Mouse (Mus musculus) cerebellum, adult 2 months (tissue): ENCODE measurements around the gene Ttc39b. TPM values are rescaled to one million over a fixed set of nuclear protein-coding genes. Genes with fewer than 3 reads are reported as not detected.

Experiments used
- DNase-seq, 2 experiments: peaks; one replicate each; pipeline ENCODE4 v3.0.0; 2021
- H3K27ac ChIP-seq: fragments of 200-500 bp; 2 replicates; pipeline ENCODE4 v1.5.1; 2012; ENCODE audit warnings: low read length, control low read depth, inconsistent platforms; ENCODE audit not compliant: insufficient read depth
- H3K27me3 ChIP-seq: fragments of 200-500 bp; 2 replicates; pipeline ENCODE4 v1.6.1; 2012; ENCODE audit warnings: inconsistent platforms, mild to moderate bottlenecking, low read length, moderate library complexity; ENCODE audit not compliant: control insufficient read depth, insufficient read depth
- H3K4me1 ChIP-seq: fragments of 200-500 bp; 2 replicates; pipeline ENCODE4 v1.6.1; 2011; ENCODE audit warnings: low read length; ENCODE audit not compliant: control insufficient read depth, insufficient read depth
- H3K4me3 ChIP-seq: fragments of 200-500 bp; replicated peaks from 2 replicates; pipeline ENCODE3; 2011; ENCODE audit warnings: mild to moderate bottlenecking, low read depth, low read length, control low read depth; ENCODE audit not compliant: insufficient read depth
- CTCF ChIP-seq: fragments of 200-500 bp; IDR thresholded peaks from 2 replicates; pipeline ENCODE4 v1.5.1; 2011; ENCODE audit warnings: low read depth, mild to moderate bottlenecking, control low read depth, low read length, moderate library complexity, borderline replicate concordance; ENCODE audit not compliant: insufficient read depth
- POLR2A ChIP-seq: fragments of 200-500 bp; IDR thresholded peaks from 2 replicates; pipeline ENCODE4 v1.6.1; 2011; ENCODE audit warnings: low read length, control low read depth, borderline replicate concordance; ENCODE audit not compliant: insufficient read depth
- WGBS: fragments of 180-500 bp; shearing (Covaris S2); methylation state at CpG from one replicate; pipeline ENCODE4 v1.1.7; 2018; 5-methylcytosine and 5-hydroxymethylcytosine counted together
- polyA plus RNA-seq: library from polyadenylated mRNA; depleted of rRNA; stranded (reverse); fragments of >200 nt; gene quantifications from 2 replicates; pipeline ENCODE4 v1.2.3, GENCODE M21; 2012; rRNA removed

Gene Ttc39b
- polyA plus RNA-seq, 1 experiment, result 24.3 TPM

DNA sequence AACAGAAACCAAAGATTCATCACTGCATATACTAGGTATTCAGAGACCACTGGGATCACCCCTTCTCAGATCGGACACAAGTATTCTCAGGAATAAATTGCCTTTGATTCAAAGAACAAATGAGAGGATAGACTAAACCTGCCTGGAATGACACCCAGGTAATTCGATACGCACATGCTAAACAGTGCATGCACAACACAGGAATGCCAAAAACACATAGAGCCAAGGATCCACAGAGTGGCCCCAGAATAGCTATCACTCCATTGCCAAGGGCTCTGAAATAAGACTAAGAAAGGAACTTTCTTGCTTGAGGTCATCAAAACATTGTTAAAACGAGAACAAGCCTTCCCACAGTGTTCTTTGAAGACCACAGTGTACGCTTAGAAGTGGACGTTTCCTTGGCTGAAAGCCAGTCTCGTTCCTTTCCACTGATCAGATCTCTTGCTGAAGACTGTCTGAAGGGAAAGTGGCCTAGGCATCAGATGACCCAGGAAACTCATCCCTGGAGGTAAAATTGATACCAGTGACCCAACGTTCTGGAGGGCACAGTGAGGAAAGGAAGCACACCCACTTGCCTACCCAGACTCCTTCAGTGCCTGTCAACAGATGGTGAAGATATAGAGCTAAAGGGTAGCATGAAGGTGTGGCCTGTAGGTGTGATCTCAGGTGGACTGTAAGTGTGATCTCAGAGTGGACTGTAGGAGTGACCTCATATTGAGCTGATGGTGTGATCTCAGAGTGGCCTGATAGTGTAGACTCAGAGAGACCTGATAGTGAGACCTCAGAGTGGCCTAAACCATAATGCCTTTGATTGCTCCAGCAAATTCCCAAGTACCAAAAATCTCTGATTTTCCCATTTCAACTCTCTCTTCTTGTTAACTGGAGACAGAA, 141.6 kb downstream of the Ttc39b start:
- Histone ChIP-seq H3K27me3 (no peaks in the 10 kb centered on the region), H3K27ac (no peak overlapping the region), H3K4me3 (no peak overlapping the region), H3K4me1 (peaks cover 3% of the 10 kb centered on the region; the same call in 1 of the 2 replicates)
- DNase-seq, result no peak
- TF ChIP-seq POLR2A (no peak), CTCF (no peak)
- WGBS, result 55% methylated on average over 8 of the region's 8 CpGs

DNA sequence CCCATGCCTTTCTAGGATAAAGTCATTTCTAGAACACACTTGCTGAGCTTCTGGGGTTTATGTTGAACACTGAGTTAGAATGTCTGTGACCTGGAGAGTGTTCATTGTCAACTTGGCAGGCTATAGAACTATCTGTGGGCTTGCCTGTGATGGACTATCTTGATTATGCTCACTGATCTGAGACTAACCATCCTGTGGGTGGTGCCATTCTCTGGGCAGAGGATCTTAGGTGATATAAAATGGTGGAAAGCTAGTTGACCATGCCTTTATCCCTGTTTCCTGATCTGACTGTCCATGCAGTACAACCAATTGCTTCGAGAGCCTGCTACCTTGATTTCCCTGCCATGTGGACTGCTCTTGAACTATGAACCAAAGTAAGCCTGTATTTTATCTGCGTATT, 146.6 kb downstream of the Ttc39b start:
- 97% methylated on average over 2 of the region's 2 CpGs for WGBS
- H3K27ac ChIP-seq, result no peak overlapping the region
- no peak for DNase-seq
- no peak for TF ChIP-seq CTCF
- no peak for TF ChIP-seq POLR2A
- H3K4me3 ChIP-seq, result no peak overlapping the region
- H3K27me3 ChIP-seq, result no peaks in the 10 kb centered on the region
- peaks cover under 1% of the 10 kb centered on the region; the same call in 1 of the 2 replicates for H3K4me1 ChIP-seq

GRCm38 (mm10) chr4:83174946-83175345, 149.1 kb downstream of the Ttc39b start:
- H3K4me1 ChIP-seq, result peaks cover 5% of the 10 kb centered on the region; the same call in 1 of the 2 replicates
- H3K4me3 ChIP-seq, result no peak overlapping the region
- TF ChIP-seq CTCF (no peak), POLR2A (no peak)
- 70% methylated on average over 8 of the region's 8 CpGs for WGBS
- DNase-seq, result no peak
- no peak overlapping the region for H3K27ac ChIP-seq
- no peaks in the 10 kb centered on the region for H3K27me3 ChIP-seq

DNA sequence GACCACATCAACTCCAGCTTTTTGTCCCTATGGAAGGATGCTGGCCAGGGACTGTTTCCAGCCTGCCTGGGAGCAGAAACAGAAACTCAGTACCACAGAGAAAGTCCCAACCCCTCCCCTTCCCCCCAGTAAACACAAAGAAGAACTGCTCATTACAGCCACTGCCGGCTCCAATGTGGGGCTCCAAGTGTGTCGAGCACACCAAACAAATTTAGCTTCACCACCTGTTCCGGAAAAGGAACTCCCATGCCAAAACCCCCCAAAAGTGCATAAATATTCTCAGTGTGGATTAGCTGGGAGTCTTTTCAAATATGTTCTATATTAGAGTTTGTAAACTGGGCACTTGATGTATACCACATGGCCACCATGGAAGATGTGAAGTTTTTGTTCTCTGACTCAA, 151.8 kb downstream of the Ttc39b start:
- DNase-seq, result no peak
- peaks cover 5% of the 10 kb centered on the region; the same call in 1 of the 2 replicates for H3K4me1 ChIP-seq
- no peaks in the 10 kb centered on the region for H3K27me3 ChIP-seq
- WGBS, result 23% methylated on average over 3 of the region's 3 CpGs
- TF ChIP-seq POLR2A (no peak), CTCF (no peak)
- no peak overlapping the region for H3K4me3 ChIP-seq
- no peak overlapping the region for H3K27ac ChIP-seq

GRCm38 (mm10) chr4:83170741-83171140, 153.3 kb downstream of the Ttc39b start:
- peaks cover 5% of the 10 kb centered on the region; the same call in 1 of the 2 replicates for H3K4me1 ChIP-seq
- H3K4me3 ChIP-seq, result no peak overlapping the region
- DNase-seq, result no peak
- 80% methylated on average over 9 of the region's 9 CpGs for WGBS
- no peaks in the 10 kb centered on the region for H3K27me3 ChIP-seq
- H3K27ac ChIP-seq, result no peak overlapping the region
- no peak for TF ChIP-seq CTCF
- no peak for TF ChIP-seq POLR2A

Other genes with a start within 250 kb of the Ttc39b start
- gene Snapc3, start 93.5 kb upstream of the Ttc39b start, polyA plus RNA-seq, result 36.6 and 38.0 TPM in 2 replicates
- 191 and 200 TPM in 2 replicates for gene Psip1, start 162.2 kb upstream of the Ttc39b start, polyA plus RNA-seq
- 1.8 and 2.1 TPM in 2 replicates for gene Ccdc171, start 201.3 kb upstream of the Ttc39b start, polyA plus RNA-seq